Mouse (Mus musculus) spleen, postnatal 36 days (tissue): Measurements from ENCODE around the gene Nos3.
"Not testable (repeated sequence)": the region's sequence is repeated elsewhere in the genome, so short reads cannot be mapped to it uniquely, and the experiment has no call there.

ENCODE experiments used
- DNase-seq, 2 experiments: peaks; one replicate each; pipeline ENCODE4 v3.0.0; 2022; ENCODE audit warnings: low spot score in 2 of 2, mixed read lengths in 1 of 2

Gene Nos3

GRCm38 (mm10) chr5:24374666-24375328 is 10.2 kb downstream of the Nos3 start:
- DNase-seq, result no peak

GRCm38 (mm10) chr5:24378700-24379099 is 14.1 kb downstream of the Nos3 start:
- DNase-seq, result no peak

GRCm38 (mm10) chr5:24379501-24379900 is 14.9 kb downstream of the Nos3 start:
- no peak for DNase-seq

DNA sequence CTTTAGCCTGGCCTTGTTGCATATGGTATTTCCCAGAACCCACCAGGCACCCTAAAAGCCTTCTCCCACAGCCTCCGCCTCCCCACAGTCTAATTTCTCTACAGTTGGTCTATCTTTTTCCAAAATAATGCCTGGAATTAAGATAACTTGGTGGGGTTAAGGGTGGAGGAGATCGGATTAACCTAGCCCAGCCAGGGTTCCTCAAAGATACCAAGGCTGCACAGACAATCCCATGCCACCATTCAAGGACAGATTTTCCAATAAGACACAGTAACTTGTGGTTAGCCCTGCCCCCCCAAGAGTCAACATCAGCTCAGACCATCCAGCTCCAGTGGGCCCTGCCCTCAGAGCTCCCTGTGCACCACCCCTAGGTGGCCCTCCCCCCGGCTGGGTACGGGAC is 15.9 kb downstream of the Nos3 start:
- DNase-seq, result no peak

GRCm38 (mm10) chr5:24381486-24381885 is 16.9 kb downstream of the Nos3 start:
- DNase-seq, result no peak

- no peak for DNase-seq
These were observed 17.4 kb downstream of the Nos3 start for GRCm38 (mm10) chr5:24381988-24382387.

GRCm38 (mm10) chr5:24383026-24383859 is 18.6 kb downstream of the Nos3 start:
- peak; percentile 83 to 84 for DNase-seq

- peak; percentile 26 to 37 for DNase-seq
These were observed 19.8 kb downstream of the Nos3 start for GRCm38 (mm10) chr5:24384407-24384806.

DNA sequence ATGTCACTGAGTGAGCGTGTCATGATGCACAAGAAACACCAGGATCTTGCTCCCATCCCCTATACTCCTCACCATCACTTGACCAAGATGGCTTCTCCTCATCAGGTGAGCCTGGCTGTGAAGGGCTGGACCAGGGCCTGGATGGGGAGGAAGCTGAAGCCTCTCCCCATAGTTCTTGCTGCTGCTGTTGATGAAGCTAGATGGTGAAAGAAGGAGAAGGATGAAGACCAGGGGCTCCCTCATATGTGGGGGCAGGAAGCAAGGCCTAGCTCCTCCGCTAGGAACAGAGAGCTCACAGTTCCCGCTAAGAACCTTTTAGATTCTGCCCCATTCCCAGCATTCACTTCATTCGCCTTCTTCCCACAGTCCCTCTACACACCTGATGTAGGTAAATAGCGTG is 20.8 kb downstream of the Nos3 start:
- no peak for DNase-seq

DNA sequence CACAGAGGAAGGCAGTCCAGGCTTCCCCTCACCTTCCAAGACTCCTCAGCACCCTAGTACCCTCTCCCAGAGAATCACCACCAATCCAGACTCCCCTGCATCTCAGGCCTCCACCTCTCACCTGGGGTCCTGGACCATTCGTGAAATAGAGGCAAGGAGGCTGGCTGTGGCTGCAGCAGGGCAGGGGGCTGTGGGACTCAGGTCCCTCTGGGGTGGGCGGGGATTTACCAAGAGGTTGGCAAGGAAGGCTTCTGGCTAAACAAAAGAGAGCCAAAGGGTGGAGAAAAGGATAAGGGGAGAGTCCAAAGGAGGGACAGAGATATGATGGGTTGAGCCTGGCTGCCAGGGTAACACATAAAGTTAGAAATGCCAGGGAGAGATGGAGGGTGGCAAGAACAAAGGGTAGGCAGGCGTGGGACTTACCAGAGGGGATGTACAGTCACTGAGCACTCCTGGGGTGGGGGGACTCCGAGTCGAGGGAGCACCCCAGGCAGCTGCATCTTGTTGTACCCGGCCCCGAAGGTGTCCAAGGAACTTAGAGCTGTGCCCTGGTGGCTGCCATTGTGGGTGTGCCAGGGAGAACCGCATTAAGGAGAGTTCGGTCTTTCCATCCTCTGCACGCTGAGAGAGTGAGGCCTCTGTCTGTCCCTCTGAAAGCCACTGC is 21.4 kb downstream of the Nos3 start:
- DNase-seq, result no peak

DNA sequence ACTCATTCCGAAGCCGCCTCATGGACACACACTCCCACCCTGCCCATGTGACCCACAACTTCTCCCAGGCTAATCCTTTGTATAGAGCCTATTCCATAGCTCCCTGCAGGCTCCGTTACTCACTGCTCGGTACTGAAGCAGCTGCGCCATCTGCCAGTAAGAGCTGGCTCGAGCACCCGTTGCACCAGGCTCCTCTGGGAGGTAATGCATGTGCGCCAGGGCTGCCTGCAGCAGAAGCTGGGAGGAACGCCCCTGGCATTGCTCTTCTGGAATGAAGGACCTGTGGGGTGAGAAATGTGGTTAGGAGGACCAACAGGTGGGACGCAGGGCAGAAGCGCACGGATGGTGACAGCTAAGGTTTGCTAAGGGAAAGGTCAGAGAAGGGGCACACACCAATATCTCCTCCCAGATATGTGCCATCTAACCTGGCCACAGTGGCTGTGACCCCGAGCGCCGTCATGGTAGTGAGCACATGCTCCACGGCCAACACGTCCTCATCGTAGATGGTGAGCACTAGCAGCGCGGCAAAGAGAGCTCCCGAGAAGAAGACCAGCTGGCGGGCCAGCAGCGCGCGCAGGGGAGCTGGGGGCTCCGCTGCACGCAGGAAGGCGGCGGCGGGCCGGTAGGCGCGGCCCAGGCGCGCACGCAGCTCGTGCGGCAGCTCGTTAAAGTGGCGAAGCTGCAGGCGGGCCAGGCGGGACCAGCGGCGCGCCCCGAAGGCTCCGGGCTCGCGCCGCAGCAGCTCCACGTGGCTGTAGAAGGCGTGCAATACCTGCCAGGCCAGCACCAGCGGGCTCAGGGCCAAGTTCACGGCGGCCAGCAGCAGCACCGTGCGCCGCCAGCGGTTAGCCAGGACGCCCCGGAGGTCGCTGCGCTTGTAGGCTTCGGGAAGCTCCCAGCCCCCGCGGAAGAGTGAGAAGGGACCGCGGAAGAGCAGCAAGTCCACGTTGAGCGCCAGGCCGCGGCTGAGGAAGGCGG is 22.9 kb downstream of the Nos3 start:
- DNase-seq, result no peak

- DNase-seq, result no peak
These were observed 23.8 kb downstream of the Nos3 start for GRCm38 (mm10) chr5:24388246-24388915.

GRCm38 (mm10) chr5:24389011-24389657 is 24.5 kb downstream of the Nos3 start:
- no peak for DNase-seq

- no peak for DNase-seq
These were observed 25.0 kb downstream of the Nos3 start for GRCm38 (mm10) chr5:24389658-24390020.

DNA sequence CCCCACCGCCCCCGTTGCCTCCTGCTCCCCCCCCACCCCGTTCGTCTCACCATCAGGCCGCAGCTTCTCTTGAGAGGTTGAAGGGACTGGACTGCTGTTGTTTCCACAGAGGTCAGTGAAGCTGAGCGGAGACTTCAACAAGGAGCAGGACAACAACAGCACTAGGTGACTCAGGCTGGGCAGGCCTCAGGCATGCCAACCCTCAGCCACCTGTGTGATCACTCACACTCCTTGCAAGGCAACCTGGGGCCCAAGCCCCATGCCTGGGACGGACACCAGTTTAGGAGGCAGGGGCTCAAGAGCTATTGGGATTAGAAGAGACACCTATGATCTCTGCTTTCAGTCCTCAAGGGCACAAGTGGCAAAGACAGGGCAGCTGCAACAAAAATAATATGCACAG is 27.3 kb downstream of the Nos3 start, which contains the start of gene Atg9b:
Gene Atg9b (minus strand): TSS at position 280 of the 400 bp plus-strand sequence.
- DNase-seq, result no peak

DNA sequence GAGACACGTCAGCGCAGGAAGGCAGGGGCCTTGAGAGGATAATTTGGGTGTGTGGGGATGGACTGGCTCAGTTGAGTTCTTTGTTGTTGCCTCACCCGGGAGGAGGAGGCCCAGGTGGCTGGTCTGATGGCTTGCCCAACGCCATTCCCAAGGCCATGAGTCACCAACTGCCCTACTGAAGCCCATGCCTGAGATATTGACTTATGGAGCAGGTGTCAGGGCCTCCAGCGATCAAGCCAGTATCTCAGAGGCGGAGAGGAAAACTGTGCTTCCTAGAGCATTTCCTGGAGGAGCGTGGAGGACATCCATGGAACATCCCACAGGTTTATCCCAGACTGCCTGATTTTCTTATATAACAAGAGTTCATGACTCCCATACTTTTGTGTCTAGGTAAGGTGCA is 28.1 kb downstream of the Nos3 start:
- DNase-seq, result no peak

- DNase-seq, result peak; percentile 76 to 83
These were observed 28.9 kb downstream of the Nos3 start, which contains the start of gene Abcb8 for GRCm38 (mm10) chr5:24393392-24393997. Gene Abcb8 (plus strand): TSS chr5:24393663.

DNA sequence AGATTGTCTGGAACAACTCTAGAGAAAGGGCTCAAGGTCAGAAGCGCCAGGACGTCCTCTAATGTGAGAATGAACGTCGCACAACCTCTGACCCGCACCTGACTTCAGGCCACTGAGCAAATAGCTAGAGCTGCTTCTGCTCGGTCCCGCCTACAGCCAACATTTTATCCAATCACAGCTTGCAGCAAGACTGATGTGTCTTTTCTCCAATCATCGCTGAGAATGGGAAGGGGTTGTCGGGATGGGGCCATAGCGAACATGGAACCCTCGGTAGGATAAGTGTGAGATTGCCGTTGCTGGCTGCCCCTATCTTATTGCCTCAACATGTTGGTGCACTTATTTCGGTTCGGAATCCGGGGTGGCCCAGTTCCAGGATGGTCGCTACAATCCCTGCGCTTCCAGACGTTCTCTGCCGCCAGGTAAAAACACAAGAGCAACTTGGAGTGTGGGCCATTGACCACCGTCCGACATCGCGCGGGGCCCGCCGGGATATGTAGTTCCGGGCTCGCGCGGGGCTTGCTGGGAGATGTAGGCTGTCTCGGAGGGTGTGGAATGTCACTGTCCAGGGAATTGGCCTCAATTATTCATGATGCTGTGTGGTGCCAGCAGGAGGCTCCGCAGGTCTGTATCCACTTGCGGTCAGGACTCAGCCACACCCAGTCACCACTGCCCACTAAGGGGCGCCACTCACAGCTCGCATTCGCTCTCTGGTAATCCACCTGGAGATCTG is 29.7 kb downstream of the Nos3 start:
- peak; percentile 95 to 96 for DNase-seq

- not testable (repeated sequence) for DNase-seq
These were observed 31.6 kb downstream of the Nos3 start for GRCm38 (mm10) chr5:24396254-24396653.
